Mouse (Mus musculus): ENCODE data around the gene St6galnac4.

The St6galnac4 gene

GRCm38 (mm10) chr2:32601417-32602065 lies 14.6 kb downstream of the St6galnac4 start:
- peak; percentile 75 for DNase-seq (ENCODE audit: low spot score)

DNA sequence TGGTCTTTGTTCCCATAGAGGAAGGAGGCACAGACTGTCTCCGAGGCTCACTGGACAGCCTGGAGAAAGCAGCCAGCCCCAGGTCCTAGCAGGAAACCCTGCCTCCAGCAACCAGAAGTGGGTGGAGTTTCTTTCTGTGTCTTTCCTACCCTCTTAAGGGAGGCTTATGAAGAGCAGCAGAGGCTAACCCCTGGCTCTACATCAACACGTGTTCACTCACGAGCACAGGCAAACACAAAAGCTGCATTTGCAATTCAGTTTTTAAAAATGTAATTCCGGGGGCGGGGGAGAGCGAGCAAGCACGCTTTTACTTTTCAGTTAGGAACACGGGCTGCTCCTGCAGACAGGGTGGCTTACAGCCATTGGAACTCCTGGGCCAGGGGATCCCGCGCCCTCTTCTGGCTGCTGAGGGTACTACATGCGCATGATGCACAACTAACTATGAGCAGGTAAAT lies 15.7 kb downstream of the St6galnac4 start:
- peak; percentile 94 for DNase-seq (ENCODE audit: low spot score)

GRCm38 (mm10) chr2:32604631-32605030 lies 17.7 kb downstream of the St6galnac4 start:
- no peak for DNase-seq (ENCODE audit: low spot score)

DNA sequence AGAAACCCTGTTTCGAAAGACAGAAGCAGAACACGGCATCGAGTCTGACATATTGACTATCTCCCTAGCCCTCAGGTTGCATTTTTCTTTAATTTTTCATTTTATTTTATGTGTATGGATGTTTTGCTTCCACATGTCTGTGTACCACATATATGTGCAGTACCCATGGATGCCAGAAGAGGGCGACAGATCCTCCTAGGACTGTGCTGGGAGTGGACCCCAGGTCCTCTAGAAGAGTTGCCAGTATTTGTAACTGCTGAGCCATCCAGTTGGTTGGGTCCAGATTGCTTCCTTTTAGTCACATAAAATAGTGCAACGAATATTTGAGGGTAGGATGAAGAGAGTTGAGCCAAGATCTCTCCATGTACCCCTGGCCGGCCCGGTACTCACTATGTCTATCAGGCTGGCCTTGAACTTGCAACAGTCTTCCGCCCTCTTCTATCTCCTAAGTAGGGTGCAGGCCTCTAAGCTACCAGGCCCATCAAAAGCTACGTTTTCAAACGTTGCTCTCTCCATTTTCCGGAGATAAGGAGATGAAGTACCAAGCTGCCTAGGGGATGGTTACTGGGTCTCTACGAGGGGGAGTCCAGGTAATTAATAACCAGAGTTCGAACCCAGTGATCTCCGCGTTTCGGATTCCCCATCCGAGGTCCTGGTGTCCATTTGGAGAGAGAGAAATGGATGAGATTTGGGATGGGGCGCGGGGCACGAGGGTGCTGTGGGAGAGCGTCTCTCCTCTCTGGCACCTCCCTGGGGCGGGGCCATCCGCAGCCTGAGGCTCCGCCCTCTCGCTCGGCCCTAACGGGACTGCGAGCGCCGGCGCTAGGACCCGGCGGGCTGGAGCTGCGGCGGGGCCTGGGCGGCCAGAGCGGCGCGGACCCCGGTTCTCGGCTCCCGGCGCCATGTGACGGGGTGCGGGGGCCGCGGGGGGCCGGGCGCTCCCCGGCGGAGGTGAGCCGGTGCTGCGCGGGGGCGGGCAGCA lies 19.6 kb downstream of the St6galnac4 start:
- DNase-seq (ENCODE audit: low spot score), result peak; percentile 96

DNA sequence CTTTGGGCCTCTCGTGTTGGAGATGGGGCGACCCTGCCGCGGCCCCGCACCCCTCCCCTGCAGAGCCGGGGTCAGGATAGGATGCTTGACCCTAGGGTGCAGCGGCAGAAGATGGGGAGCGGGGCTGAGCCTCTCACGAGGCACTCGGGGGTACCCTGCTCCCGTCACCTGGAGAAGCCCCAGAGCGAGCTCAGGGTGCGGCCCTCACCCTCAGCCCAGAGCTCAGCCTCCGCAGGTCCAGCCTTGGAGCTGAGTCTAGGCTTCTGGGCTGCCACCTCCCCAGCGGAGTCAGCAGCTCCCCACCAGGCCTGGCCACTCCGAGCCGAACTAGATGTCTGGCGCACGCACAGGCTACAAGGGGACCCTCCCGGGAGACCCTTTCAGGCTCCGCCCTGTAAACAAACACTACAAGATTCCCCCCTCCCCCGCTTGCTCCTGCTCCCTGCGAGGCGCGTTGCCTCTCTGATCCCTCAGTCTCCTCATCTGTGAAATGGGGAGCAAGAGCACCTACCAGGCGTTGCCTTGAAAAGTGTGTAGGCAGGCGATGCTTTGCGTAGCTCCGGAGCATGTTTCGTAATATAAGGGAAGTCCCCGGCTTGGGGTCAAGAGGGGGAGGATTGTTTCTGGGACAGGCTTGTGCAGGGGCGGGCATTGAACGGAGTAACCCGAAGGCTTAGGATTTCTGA lies 20.5 kb downstream of the St6galnac4 start:
- DNase-seq (ENCODE audit: low spot score), result peak; percentile 74

DNA sequence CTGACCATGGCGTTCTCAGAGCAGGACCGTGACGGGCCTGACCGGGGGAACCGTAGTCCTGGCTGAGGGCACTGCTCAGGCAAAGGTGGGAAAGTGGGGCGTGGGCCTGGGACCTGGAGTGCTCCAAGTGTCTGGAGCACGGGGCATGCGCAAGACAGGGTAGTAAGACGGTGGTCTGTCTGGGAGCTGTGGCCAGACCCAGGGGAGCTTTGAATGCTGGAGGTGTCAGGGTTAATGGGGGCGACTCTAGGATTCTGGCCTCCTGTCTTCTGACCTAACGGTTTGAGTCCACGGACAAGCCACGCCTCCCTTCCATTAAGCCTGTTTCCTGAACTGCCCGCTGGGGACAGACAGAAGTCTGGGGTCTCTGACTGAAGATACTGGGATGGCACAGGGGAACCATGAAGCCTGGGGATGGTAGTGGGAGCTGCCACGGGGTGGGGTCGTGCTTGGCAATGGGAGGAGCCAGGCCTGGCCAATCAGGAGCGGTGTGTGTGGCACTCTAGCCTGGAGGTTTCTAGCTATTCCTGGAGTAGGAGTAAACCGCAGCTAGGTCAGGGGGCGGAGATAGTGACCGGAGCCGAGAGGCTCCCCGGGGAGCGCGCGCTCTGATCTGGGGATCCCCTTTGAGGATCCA lies 21.4 kb downstream of the St6galnac4 start:
- DNase-seq (ENCODE audit: low spot score), result peak; percentile 78

DNA sequence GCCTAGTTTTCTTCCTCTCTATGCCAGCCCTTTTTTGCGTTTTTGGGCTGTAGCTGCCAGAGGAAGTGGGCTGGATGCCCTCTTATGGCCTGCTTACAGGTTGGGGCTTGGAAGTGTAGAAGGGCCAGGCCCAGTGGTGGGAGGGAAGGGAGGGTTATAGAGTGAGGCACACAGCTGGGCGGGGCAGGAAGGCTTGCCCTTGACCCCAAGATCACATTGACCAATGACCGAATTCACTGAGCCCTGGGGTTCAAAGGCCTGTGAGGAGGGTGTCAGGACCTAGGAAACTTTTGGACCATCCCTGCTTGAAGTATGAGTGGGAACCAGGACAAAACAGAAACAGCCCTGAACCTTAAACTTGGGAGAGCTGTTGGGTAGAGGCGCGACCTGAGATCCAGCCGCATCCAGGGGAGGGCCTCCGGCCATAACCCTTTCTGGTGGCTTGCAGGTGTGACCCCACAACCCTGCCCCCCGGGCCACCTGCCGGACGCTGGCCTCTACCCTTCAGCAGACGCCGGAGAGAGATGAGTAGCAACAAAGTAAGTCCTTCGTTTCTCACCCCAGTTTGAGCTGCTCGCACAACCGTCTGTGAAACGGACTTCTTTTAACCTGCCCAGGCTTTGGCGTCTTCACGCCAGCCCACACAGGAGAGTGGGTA lies 22.0 kb downstream of the St6galnac4 start:
- DNase-seq (ENCODE audit: low spot score), result peak; percentile 71

- peak; percentile 78 for DNase-seq (ENCODE audit: low spot score)
These were observed 23.8 kb downstream of the St6galnac4 start for GRCm38 (mm10) chr2:32610610-32611229.

- peak; percentile 67 for DNase-seq (ENCODE audit: low spot score)
These were observed 25.4 kb downstream of the St6galnac4 start for GRCm38 (mm10) chr2:32612274-32612673.

DNA sequence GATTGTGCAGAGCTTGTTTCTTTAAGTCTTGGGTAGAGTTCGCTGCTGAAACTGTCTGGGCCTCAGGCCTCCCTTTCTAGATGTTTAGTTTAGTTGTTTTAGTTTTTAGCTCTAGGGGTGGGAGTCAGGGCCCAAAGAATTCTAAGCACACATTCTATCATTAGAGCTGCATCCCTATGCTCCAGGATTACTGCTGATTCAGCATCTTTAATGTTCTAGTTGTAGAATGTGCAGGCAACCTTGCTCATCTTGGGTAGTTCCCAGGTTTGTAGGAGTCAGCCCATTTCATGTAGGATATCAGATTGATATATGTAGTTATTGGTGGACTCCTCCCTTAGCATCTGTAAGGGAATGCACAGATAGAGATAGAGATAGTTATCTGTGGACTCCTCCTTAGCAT lies 30.2 kb downstream of the St6galnac4 start:
- DNase-seq (ENCODE audit: low spot score), result no peak

DNA sequence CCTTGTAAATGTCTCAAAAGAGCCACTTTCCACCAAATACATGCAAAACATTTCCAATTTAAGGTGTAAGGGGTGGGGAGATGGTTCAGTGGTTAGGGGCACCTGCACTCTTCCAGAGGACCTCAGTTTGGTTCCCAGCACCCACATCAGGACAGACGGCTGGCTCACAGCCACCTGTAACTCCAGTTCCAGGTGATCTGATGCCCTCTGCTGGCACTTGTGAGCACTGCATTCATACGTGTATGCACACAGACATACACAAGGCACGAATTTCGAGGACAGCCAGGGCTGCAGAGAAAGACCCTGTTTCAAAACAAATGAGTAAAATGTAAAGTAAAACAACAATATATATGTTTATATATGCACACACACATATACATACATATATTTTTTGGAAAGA lies 30.7 kb downstream of the St6galnac4 start:
- peak; percentile 59 for DNase-seq (ENCODE audit: low spot score)

DNA sequence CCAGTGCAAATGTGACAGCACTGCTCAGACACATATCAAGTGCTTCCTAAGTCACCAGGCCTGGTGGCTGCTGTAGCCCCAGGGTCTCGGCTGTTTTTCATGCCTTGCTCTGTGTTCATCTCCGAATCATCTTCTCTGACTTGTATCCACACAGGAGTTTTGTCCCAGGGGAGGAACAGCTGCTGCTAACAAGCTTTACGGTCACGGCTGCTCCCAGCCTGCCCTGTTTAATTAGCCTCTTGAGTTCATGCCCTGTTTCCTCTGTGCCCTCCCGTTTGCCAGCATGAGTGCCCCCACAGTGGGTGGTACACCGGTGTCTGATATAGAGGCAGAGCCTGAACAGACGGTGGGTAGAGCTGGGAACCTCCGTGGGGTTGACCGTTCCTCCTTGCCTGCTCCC lies 31.2 kb downstream of the St6galnac4 start:
- no peak for DNase-seq (ENCODE audit: low spot score)

DNA sequence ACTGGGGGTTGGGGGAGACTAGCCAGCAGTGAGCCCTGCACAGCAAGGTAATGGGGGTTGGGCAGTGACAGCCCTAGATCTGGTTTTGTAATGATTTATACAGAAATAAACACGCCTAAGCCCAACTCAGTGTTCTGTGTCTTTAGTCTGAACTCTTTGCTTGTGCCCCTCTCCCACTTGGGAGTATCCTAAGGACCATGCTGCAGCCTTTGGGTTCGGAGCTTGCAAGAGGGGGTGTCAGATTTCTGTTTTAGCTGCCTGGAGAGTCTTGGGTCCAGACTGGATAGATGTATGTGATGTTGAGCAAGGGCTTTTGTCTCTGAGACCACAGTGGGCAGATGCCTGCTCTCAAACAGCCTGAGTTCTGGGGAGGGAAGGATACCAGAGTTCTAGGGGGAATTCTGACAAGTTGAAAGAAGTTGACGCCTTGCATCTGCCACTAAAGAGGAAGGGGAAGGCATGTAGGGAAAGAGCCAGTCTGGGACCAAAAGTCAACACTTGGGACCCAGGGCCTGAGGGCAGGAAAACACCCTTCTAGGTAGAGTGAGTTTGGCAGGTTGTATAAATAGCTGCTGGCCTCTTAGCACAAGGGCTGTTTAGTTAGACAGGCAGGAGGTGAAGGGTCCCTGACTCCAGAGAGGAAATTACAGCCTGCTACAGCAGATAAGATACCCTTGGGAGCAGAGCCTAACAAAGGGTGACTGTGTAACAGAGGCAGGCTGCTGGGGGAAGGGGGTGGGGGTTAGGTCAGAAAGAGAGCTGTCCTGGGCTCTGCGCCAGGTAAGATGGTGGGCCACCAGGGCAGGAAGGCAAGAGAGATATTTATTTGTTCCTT lies 34.0 kb downstream of the St6galnac4 start:
- peak; percentile 83 for DNase-seq (ENCODE audit: low spot score)

DNA sequence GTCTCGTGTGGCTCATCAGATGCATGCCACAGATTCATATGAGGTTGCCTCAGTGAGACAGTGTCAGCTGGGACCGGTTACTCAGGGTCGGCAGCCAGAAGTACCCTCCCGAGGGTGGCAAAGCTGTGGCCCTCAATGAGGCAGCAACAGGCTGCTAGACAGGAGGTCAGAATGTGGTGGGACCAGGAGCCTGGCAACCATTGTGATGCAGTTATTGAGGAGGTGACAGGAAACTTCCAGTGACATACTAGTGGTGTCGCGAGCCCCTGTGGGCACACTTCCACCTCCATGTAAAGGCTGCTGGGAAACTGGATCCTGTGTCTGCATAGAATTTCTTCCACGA lies 34.6 kb downstream of the St6galnac4 start, which contains the start of gene Ak1:
Ak1 (plus strand) TSS at position 242 of the 343 bp plus-strand sequence.
- DNase-seq (ENCODE audit: low spot score), result no peak

DNA sequence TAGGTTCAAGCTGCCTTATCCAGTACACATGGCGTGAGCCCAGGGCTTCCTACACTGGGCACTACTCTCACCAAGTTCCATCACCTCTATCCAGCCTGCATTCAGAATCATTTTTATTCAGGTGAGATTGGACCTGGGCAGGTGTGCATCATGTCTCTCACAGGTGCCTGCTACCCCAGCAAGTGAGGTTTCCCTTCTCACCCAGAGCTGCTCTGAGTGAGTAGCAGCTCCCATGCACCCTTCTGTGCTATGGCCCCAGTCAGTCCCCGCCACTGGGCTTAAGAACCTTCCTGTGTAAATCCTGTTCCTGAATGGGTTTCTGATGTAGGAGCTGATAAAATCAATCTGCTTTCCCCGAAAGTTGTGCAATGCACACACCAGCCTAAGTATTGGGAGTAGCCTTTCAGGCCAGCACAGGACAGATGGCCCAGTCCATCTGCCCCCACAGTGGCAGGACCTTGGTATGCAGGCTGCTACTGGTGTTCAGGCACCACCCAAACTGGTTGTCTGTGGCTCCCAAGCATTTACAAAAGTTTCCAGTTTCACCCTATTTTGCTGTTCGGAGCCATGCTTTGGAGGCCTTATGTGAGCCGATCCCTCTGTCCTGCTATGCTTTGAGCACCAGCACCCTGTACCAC lies 37.3 kb downstream of the St6galnac4 start:
- no peak for DNase-seq (ENCODE audit: low spot score)

- DNase-seq (ENCODE audit: low spot score), result peak; percentile 77
These were observed 38.4 kb downstream of the St6galnac4 start for GRCm38 (mm10) chr2:32625212-32625872.

- peak; percentile 67 for DNase-seq (ENCODE audit: low spot score)
These were observed 39.2 kb downstream of the St6galnac4 start for GRCm38 (mm10) chr2:32625873-32626694.

All from testis, postnatal 10 days (tissue).